Mouse (Mus musculus): ENCODE measurements at regions not wholly inside any gene's neighbourhood (a gene's known extent, or its start where the extent isn't known, plus 50 kb on each side); places are given as distances from the start of the nearest gene placed in this dataset.

DNA sequence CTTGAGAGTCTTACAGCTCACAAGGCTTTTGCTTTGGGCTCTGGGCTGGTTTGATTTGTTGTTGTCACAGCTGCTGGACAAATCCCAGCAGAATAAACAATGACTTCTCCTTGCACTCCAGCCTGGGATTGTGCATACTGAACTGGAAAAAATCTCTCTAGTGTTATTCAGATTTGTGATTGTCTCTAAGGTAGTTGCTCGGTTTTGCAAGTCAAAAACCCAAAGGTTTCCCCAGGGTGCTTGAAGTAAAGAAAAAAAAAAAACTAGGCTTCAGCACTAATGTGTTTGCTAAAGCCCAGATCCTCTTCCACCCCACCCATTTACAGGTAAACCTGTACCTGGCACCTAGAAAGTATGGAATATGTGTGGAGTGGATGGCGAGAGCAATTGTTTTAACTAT, 149.5 kb upstream of the Spef2 start:
- DNase-seq, result no peak
- intact Hi-C loops (cut with DNase I), result no loop called here

DNA sequence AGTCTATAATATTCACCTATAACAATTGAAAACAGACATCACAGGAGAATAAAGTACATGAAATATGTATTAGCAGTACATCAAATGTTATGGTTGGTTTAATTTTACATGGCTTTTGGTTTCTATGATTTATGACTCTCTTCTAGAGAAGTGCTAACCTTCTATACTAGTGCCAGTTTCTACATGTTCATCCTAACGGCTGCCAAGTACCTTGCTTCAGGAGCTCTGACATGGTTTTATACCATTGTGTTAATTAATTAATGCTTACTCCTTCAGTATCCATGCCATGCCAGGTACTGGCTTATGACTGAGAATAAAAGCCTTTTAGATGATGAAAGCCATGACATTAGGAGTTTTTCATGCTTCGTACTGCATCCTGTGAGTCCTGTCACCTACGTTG, 144.5 kb upstream of the Spef2 start:
- DNase-seq, result no peak
- intact Hi-C loops (cut with DNase I), result no loop called here

DNA sequence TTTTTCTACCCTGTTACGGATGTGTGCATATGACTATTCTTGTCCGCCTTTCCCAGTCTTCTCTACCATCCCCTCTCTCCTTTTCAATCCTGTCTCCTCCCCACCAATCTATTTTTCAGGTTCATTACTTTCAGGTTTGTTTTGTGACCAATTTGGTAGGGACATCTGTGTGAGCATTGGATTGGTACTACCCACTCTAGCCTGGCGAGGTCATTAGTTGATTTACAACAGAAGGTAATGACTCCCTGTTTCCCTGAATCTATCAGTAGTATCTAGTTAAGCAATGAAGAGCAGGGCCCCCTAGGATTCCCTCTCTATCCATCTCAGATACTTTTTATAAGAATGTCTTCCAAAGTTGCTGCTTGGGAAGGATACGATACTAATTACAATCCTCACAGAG, 143.5 kb upstream of the Spef2 start:
- intact Hi-C loops (cut with DNase I), result no loop called here
- DNase-seq, result no peak

DNA sequence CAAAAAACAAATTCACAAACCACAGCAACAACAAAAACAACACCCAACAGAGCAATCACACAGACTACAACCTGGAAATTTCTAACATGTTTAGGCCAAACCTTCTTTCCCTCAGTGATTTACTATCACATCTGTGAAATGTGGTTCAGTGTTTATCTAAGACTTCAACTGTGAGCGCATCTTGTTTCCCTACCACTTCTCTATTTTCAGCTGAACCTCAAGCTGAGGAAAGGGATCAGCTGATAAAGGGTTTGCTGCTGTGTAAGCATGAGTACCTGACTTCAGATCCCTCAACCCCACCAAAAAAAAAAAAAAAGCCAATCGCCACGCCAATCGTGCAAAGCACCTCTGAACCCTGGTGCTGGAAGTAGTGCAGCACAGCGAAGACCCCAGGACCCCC, 142.8 kb upstream of the Spef2 start:
- intact Hi-C loops (cut with DNase I), result no loop called here
- no peak for DNase-seq

DNA sequence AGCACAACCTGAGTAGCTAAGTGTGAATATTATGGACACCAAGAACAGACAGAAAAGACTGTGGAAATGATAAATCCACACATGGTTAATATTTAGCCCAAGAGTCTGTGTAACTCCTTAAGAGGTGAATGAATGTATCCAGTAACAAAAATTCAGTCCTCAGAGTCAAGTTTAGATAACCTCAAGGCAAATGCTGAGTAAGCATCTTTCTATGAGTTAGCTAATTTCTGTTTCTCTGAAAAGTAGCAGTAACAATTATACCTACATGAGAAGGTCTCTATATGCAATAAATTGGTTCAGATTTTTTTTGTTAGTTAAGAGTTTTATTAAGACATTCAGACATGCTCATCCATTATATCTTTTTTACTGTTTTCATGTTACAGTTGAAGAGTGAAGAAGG, 127.1 kb upstream of the Spef2 start:
- intact Hi-C loops (cut with DNase I), result no loop called here

DNA sequence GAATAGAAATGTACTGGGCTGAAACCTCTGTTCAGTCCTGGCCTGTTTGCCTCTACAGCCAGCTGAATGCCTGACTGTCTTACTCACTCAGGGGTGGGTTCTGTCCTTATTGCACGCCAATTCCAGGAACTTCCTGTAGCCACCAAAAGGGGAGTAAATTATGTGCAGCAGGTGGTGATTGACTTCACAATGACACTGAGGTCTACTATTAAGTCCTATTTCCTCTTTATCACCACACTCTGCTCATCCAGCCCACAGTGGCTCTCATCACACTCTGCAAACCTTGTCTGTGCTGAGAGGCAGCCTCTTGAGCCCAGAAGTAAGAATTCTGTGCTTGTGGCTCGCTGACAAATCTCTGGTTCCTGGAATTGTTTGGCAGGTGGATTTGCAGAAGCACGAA, 121.5 kb upstream of the Spef2 start:
- intact Hi-C loops (cut with DNase I), result no loop called here
- DNase-seq, result no peak

More for the DNA sequence above, 127.1 kb upstream of the Spef2 start:
- DNase-seq, result no peak

DNA sequence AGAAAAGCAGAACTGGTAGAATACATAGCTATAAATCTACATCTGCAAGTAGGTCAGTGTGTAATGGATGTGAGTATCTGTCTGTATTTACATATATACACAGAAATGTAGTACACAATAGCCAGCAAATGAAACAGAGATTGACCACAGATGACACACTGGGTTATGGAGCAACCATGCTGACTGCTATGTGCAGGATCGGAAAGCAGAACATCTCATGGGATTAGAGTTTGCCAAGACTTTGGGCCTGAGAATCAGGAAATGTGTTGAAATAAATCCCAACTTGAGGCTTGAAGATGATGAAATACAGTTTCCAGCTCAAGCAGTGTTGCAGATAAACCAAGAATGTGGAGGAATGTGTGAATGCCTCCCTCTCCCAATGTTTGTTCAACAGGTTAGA, 116.1 kb upstream of the Spef2 start:
- peak in 1 of 2 experiments; percentile 4 for DNase-seq

DNA sequence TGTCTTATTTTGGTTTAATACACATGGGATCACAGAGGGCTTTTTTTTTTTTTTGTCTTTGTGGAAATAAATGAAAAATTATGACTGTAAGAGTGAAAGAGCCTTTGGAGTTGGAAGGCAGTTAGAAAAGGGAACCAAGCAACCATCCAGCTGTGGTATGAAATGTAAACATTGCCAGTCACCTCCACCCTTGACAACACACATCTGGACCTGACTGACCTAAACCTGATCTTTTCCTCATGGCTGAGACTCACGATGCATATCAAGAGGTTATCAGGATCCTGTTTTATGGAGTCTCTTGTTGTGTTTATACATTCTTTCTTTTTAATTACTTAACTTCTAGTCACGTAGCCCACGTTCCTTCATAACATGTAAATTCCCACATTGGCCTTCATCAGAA, 113.2 kb upstream of the Spef2 start:
- DNase-seq, result no peak
- intact Hi-C loops (cut with DNase I), result no loop called here

More for the DNA sequence above, 116.1 kb upstream of the Spef2 start:
- intact Hi-C loops (cut with DNase I), result no loop called here

DNA sequence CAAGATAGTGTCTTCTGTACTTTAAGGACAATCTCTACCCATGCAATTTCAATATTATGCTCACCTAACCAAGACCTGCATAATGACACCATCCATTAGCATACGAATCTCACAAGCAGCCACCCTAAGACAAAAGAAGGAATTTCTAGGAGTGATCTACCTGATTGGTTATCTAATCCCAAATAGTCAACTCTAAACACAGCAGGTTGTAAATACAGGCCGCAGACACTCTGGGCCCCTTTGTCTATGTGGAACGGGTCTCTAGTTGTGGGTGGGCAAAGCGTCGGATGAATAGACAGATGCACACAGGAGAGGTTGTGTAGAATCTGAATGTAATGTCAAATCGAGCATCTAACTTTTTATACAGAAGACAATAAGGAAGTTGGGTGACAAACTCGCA, 91.0 kb upstream of the Spef2 start:
- intact Hi-C loops (cut with DNase I), result no loop called here
- DNase-seq, result no peak

DNA sequence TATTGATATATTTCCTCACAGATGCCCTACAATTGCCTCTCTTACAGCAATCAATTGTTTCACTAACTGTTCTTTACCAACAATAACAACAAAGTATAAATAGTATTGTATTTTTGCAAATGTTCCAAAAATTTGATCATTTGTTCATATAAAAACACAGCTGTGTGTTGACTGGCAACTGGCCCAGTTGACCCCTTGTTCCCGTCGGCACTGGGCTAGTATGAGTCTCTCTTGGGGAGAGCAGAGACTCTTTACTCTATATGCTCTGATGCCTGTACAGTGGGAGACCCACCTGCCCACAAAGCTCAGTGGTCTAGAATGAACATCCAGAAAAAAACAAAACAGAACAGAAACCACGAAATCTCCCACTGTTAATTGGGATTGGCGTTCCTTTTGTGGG, 86.4 kb upstream of the Spef2 start:
- no peak for DNase-seq
- intact Hi-C loops (cut with DNase I), result no loop called here

DNA sequence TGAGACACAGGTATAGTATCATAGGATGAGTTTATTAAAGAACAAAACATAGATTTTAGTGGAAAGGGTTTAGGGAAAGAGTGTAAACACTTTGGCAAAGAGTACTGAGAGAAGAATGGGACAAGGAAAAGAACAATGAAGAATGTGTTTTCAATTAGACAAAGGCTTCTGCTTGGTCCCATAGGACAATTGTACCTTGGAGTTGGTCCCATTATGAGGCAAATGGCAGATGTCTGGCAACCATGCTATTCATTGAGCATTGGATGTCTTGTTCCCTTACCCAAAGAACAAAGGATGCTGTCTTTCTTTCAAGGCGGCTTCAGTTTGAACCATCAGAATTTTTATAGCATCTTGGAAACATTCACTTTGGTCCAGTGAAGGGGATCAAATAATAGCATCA, 55.8 kb upstream of the Spef2 start:
- intact Hi-C loops (cut with DNase I), result no loop called here
- DNase-seq, result no peak
